Mouse (Mus musculus): ENCODE results near the gene Polr2m.
A peak's percentile ranks its signal among the peaks of the same experiment; 100 is the strongest.
"Not testable (repeated sequence)": the region's sequence is repeated elsewhere in the genome, so short reads cannot be mapped to it uniquely, and the experiment has no call there.

Polr2m gene

DNA sequence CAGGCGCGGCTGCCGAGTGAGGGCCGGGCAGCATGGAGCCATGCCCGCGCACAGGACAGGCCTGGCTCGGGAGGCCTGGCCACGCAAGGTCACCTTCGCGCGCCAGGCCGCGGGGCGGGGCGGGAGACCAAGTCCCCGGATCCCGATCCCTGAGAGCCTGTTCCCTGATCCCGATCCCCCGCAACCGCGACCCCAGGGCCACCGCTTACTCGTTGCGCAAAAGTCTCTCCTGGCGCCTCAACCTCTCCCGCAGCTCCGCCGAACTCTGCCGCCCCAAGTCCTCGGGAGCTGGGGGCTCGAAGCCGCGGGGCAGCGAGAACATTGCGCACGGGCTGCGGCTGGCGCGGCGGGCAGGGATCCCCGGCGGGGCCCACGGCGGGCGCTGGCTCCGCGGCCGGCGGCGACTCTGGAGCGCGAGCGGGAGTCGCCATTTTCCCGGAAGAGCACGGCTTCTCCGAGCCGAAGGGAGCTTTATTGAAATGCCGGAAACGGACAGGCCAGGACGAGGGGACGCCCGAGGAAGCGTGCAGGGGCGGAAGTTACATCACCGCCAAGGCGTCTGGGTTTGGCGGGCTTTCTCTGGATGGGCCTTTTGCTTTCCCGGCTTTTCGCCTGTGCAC, at the start of gene Polr2m:
TSS of gene Polr2m (minus strand) at position 461 of the 620 bp plus-strand sequence.
- peak; percentile 95 for DNase-seq

DNA sequence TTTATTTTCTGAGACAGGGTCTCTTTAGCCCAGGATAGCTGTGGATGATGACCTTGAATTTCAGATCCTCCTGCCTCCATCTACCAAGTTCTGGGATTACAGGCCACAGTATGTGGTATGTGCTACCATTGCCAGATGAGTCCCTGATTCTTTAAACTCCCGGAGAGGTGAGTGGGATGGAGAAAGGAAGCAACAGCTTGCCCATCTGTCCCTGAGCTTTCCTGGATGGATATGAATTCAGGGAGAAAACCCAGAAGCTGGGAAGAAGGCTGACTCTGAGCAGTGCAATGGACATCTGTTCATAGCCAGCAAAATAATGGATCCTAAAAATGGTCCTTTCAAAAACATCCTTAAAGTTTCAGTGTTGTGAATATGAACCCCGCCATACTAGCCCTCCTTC, 49.3 kb upstream of the Polr2m start:
- DNase-seq, result no peak

DNA sequence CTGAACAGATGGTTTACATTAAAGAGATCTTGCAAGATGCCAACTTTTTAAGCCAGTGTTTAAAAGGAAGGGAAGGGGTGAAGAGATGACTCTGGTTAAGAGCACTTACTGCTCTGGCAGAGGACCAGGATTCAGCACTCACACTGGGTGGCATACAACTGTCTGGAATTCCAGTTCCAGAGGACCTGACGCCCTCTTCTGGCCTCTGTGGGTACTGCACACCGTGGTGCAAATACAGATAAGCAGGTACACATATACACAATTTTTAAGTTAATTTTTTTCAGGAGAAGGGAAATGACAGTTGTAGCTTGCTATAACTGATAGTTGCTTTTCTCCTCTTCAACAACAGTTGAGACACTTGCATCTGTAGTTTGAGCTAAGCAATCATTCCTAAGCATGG, 44.2 kb upstream of the Polr2m start:
- DNase-seq, result no peak

DNA sequence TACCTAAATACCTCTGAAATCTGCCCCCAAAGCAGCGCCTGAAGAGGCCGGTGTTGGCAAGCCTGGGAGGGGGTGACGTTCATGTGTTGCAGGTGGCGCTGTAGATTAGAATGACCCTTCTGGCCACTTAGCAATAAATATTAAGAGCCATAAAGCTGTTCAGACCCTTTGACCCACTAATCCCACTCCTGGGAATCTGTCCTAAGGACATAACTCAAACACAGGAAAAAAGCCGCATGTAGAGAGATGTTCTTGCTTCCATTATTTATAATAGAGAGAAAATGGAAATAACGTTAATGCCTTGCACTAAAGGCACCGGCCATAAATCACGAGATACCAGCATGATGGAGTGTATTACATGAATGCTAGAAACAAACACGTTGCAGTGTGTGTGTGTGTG, 41.7 kb upstream of the Polr2m start:
- DNase-seq, result no peak

DNA sequence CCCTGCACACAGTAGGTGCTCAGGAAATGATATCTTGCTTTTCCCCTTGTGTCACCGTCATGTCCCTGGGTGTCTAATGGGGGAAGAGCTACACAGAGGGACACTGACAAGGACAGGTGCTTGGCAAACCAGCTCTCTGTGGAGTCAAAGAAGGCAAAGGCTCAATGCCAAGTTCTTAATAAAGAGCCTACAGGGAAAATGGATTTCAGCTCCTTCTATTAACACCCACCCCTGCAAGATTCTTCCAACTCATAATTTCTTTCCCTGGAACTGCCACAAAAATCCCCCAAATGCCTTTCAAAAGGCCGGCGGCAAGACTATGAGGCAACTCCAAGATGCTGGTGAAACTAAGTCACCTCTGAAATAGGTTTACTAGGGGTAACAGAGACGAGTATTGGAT, 38.2 kb upstream of the Polr2m start:
- no peak for DNase-seq

DNA sequence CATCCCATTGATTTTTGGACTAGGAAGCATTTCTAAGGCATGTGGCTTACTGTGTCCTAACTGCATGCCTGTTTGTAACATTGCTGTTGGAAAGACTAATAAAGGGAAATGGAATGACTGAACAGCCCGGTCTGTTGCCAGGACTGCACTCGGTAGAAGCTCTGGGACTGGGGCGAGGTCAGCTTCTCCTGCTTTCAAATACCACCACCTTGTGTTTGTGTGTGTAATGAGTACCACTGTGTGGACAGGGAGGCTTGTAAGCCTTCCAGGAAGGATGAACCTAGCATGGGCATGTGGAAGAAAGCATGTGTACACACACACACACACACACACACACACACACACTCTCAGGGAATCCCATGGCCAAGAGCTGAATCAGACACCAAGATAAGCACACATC, 34.1 kb upstream of the Polr2m start:
- DNase-seq, result no peak

DNA sequence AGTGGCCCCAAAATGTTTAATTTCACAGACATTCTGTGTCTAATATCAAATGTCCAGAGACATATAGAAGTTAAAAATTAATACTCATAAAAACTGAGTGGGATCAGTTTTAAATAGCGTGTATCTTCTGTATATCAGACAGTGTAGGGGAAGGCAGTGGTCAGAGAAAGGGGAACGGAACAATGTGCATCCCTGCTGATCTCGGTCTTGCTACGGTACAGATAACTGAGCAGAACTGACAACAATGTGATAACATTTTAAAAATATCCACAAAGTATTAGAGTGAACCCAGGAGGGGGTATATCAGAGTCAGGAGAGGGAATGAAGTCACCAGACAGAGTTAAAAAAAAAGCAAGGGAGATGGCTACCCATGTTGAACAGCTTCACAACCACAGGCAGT, 31.8 kb upstream of the Polr2m start:
- no peak for DNase-seq

DNA sequence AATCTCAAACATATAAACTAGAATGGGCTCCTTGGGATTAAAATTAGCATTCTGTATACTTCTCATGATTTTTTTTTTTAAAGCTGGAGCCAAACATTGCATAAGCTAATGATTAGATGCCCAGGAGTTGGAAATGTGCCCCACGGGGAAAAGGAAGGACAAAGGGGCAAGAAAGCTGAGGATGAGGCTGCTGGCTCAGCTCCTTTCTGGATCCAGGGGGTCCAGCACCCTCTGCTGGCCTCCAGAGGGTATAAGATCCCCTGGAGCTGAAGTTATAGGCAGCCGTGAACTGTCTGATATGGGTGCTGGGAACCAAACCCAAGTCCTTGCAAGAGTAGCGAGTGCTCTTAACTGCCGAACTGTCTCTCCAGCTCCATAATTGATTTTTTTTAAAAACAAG, 30.1 kb upstream of the Polr2m start:
- DNase-seq, result peak; percentile 26

DNA sequence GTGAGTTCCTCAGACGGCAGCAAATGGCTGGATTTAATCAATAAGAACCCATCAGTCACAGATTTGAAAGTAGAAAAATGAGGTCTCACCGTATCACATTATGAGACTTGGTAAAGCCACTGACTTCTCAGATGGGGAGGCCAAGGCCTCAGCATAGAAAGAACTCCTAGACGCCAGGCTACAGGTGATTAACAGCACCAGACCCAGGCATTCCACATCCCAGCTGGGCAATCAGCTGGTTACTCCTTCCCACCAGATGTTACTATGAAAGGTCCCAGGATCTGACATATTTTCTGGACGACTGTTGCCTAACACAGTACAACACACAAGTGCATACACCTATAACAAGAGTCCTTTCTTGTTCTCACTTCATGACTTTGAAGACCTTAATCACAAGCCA, 27.8 kb upstream of the Polr2m start:
- no peak for DNase-seq

DNA sequence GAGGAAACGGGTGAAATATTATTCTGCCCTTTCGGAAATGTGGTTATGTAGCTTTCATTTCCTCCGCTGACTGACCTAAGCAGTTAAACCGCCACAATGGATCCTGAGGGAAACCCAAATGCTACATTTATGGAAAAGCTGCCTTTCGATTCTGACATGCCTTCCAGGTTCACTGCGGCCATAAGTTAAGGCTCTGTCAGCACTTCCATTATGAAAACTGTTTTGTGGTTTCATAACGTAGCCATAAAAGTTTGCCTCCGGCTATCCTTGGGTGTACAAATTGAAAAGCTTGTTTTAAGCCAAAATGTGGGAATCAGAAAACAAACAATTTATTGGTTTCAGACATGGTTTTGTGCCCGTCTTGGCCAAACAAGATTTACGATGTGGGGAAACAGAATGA, 27.2 kb upstream of the Polr2m start:
- no peak for DNase-seq

DNA sequence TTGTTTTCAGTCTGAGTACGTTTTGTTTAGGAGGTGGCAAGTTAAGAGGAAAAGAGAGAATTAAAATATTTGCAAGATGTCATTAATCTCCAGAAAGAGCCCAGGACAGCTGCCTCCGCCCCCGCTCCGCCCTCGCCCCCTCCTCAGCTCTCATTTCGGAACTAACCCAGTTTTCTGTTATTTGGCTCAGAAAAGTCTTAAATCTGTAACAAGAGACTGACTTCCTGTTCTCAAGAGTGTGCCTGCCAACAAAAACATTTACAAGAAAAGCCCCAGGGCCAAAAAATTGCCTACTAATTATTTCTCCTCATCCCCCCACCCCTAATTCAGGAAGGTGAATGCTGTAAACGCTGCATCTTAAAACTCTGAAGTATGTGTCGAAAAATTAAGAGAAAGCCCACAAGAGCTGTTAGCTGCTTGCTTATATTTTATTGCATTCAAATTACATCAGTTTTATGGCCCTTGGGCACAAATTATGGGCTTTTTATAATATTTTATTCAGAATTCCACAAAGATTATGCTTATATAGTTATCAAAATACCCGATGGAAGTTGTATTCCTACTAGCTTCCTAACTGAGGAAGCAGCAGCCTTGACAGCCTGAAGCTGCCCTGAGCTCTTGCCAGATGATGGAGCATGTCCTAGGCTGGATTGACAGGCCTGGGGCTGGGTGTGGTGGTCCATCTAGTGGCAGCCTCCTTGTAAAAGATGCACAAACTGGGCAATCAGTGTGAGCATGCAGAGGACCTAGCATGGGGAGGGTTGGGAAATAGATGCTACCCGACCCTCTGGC, 12.9 kb upstream of the Polr2m start:
- DNase-seq, result no peak

DNA sequence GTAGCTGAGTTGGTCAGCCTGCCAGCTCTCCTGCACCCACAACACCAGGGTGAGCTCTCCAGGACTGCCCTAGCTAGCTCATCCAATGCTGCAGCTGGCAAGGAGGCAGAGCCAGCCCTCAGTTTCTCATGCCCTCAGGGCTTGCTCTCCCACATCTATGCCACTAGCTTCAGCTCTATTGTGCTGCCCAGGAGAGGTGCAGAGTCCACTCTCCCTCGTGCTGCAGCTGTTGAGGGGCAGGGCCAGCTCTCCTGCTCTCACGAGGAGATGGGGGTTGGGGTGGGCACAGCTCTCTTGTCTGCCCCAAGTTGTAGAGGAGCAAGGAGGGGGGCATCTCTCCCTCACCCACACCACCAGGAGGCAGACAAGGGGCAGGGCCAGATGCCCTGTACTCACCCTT, 10.9 kb upstream of the Polr2m start:
- DNase-seq, result peak; percentile 36

DNA sequence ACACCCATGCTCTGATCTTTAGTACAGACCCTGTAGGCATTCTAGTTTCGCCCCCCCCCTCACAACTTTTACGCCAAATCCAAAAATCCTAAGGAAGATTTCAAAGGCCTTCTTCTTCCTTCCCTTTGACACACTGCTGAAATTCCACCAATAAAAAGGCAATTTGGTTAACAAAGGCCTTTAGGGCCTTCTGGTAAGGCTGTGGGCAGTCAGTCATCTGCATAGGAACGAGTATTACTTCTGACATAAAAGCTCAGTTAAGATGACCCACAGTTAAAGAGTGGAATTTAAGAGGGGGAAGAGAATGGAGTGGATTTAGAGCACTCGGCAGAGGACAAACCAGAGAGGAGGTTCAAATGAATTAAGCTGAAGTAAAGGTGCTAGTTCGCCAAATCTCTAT, 8.0 kb upstream of the Polr2m start:
- no peak for DNase-seq

DNA sequence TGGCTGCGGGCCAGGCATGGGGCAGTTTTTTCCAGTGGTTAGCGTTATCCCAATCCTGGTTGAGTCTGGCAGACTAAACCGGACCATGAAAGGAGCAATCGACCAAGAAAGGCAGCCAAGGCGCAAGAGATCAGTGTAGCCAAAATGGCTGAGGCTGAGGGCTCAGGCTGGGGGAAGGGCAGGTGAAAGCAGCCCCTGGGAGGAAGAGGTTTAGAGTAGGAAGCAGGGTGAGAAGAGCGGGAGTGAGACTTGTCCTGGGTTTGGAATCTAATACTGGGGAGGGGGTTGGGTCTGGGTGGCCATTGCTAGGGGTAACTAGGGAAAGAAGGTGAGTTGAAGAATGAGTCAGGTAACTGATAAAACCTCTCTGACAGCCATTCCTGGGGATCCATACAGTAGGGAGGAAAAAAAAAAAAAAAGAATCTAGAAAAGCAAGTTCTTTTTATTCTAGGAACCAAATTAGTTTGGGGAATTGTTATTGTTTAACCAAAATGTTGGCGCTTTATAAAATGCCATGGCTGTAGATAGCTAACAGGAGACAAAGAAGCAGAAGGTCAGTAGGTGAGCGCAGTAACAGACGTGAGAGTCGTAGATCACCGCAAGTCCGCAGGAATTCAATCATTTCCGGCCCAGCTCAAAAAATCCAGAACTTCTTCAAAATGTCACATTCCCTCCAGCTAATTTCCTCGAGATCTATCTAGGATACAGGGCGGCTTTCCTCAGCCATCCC, 6.7 kb upstream of the Polr2m start:
- no peak for DNase-seq

DNA sequence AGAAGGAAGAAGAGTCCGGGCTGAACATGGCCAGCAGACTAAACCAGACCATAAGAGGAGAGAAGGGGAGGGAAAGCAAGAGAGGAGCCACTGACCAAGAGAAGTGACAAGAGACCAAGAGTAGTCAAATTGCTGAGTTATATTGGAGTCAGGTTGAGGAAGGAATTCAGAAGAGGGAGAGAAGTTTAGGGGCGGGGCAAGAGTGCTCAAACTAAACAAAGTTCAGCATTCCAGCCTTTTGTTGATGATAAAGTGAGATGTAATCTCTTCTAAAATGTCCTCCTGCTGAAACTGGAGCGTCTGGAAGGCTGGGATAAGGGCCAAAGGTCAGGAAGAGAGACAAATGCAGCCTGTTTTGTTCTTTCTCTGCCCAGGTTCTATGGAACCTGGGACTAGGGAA, 4.3 kb upstream of the Polr2m start:
- no peak for DNase-seq

DNA sequence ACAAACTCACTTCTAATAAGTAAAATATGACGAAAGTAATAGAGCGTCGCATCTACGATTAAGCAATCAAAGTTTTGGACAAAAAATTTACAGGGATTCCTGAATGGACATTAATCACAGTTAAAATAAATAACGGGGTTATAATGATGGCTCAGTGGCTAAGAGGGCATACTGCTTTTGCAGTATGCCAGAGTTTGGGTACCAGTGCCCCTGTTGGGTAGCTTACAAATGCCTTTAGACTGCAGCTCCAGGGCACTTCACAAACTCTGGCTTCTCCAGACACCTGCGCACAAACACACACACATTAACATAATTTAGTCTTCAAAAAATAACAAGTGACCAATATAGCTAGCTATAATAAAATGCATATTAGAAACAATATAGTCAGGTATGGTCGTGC, 392 bp upstream of the Polr2m start:
- DNase-seq, result no peak

DNA sequence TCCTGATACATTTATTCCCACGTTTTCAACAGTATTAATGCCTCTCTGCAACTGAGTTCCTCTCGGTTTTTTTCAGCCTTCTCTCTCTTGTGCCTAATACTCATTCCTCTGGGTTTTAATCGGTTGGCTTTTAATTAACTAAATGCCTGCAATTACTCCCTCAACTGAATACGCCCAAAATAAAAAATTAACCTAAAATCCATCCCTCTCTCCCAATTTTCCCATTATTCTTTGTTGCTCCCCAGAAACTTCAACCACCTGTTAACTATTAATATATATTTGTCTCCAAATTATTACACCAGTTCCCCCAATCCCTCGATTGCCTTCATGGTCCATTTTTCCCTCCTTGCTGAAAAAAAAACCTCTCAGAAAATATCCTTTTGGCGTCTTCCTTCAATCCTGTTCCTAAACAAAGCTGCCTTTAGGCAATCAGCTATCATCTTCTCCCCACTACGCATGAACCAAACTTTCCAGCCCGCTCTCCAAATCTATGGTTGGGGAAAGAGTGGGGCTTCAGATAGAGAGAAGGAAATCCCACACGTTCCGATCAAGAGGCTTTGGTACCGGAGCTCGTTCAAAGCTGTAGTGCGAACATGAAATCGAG, 762 bp downstream of the Polr2m start:
- DNase-seq, result no peak

DNA sequence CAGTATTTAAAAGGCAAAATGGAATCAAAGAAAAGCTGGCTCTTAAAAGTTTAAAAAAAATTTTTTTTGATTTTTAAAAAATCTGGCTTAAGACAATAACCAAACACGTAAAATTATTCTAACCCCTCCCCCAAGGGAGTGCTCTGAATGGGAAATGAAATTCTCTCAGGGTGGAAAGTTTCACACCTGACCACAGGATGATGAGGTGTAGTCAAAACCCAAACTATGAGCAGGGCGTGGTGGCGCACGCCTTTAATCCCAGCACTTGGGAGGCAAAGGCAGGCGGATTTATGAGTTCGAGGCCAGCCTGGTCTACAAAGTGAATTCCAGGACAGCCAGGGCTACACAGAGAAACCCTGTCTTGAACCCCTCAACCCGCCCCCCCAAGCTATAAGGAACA, 1.9 kb downstream of the Polr2m start:
- DNase-seq, result not testable (repeated sequence)

DNA sequence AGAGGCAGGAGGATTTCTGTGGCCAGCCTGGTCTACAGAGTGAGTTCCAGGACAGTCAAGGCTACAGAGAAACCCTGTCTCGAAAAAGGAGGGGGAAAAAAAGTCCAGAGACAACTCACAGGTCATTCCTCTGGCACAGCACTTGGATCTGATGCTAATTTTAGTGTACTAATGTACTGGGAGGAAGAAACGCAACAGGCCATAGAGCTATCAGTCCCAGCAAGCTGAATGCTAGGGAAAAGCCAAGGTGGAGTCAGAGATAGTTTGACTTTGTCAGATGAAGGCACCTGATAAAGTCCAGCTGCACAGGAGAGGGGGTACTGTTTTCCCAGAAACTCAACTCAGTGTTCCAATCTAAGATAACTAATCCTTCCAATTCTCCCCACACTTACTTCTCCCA, 5.4 kb downstream of the Polr2m start:
- DNase-seq, result no peak

DNA sequence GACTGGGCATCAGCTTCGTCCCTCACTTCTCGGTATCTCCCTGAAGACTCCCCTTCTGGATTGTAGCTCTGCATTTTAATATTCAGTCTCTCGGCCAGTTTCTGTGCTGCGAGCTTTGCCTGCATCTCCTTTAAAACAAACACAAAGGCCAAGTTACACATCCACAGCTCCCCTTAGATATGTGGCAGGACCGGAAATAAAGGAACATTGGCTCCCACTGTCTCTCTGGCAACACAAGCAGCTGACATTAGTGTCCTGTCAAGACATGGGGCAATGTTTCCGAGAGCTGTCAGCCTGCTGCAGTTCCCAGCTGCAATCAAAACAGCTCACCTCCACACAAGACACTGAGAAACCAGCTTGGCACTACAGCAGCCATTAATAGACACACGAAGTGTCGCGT, 6.3 kb downstream of the Polr2m start:
- no peak for DNase-seq

DNA sequence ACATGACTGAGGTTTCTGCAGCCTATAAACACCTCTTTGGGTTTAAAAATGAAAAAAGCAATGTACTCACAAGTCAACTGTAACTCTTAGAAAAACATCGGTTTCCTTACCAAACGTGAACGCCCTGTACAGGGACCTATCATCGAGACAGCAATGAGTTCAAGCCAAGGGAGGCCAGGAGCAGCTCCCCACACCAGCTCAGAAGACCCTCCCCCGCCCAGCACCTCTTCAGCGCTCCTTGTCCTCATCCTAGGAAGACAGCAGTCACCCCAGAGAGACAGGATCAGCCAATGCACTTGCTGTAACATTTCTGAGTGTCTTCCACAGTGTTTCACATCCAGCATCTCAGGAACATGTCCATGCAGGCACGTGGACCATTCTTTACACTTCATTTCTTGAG, 7.1 kb downstream of the Polr2m start:
- no peak for DNase-seq

DNA sequence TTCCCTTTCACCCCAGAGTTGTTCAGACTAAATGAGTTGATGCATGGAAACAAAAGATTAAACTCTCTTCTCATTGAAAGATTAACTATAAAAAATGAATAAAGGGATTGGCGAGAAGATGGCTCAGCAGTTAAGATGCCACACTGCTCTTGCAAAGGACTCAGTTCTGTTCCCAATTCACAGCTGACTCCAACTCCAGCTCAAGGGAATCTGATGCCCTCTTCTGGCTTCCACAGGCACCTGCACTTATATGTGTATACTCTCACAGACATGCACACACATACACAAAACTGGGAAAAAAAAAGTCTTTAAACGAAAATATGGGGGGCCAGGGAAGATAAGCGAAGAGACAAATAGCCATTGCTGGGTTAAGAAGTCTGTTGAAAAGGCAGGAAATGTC, 9.1 kb downstream of the Polr2m start:
- no peak for DNase-seq

DNA sequence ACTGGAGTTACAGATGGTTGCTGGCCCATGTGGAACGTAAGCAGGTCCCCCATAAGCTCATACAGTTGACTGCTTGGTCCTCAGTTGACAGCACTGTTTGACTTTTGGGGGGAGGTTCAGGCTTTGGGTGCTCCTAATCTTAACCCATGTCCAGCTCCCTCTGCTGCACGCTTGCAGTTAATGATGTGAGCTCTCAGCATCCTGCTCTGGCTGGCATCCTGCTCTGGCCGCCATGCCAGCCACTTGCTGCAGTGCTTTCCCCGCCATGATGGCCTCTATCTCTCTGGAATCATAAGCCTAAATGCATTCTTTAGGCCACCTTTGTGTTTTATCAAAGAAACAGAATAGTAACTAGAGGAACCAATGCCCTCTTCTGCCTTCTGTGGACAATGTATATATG, 10.2 kb downstream of the Polr2m start:
- no peak for DNase-seq

DNA sequence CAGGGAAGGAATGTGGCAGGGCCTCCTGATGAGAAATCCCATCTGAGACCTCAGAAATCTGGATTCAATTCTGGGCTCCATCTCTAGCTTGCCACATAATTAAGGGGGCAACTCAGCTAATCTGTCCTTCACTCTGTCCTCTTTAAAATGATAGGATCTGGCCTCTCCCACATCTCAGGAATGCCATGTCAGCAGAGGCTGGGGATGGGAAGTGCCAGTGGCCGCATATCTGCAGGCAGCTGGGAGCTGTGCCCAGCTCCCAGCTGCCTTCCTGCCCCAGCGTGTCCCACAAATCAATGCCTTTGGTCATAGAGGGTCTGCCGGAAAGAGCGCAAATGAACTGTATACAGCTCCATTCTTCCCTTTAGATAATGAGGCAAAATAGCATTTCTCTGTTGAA, 18.3 kb downstream of the Polr2m start:
- DNase-seq, result no peak

Measured in kidney, adult 18-20 months (tissue).